Mouse (Mus musculus): ENCODE data around the gene Cdh1. TPM values are rescaled to one million over a fixed set of nuclear protein-coding genes. Genes with fewer than 3 reads are reported as not detected.

Gene Cdh1
- polyA plus RNA-seq, 1 experiment from 2014 or later: 1.7 TPM

DNA sequence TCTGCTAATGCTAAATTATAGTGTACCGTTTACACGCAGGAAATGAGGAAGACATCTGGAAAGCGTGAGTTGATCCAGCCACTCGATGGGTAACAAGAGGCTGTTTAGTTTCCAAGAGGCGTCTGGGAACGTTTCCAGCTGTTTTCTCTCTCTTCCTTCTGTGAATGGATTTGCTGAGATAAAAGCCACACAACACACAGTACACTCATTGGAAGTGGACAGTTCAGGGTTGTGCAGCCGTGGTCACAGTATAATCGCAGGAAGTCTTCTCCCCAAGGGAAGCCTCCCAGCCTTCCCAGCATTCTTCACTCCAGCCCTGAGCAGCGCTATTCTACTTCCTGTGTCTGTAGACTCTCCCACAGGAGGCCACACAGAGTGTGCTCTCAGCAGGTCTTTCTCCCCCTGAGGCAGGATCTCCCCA, 101.8 kb downstream of the Cdh1 start:
- WGBS (ENCODE audit: insufficient replicate concordance): 47% methylated on average over 9 of the region's 9 CpGs
- no peak overlapping the region for H3K9ac ChIP-seq (ENCODE audit: low read depth, low read length)
- no peaks in the 10 kb centered on the region for H3K27me3 ChIP-seq (ENCODE audit: control insufficient read depth, insufficient read depth, low read length)
- no peak overlapping the region for H3K4me2 ChIP-seq
- ATAC-seq (replicated peaks; ENCODE audit: insufficient number of reproducible peaks, low FRiP score, low TSS enrichment): peak; percentile 72
- peak overlapping the region; percentile 79 for H3K27ac ChIP-seq (ENCODE audit: low read depth, low read length)
- peaks cover 7% of the 10 kb centered on the region; the same call in 1 of the 2 replicates for H3K36me3 ChIP-seq (ENCODE audit: control insufficient read depth, insufficient read depth, low read length)
- H3K4me1 ChIP-seq (ENCODE audit: control insufficient read depth, insufficient read depth, low read length): no peaks in the 10 kb centered on the region; the same call in 1 of the 2 replicates
- no peaks in the 10 kb centered on the region for H3K9me3 ChIP-seq (replicated peaks; ENCODE audit: control insufficient read depth, low read length)
- H3K4me3 ChIP-seq (ENCODE audit: low read depth, low read length): no peak overlapping the region

DNA sequence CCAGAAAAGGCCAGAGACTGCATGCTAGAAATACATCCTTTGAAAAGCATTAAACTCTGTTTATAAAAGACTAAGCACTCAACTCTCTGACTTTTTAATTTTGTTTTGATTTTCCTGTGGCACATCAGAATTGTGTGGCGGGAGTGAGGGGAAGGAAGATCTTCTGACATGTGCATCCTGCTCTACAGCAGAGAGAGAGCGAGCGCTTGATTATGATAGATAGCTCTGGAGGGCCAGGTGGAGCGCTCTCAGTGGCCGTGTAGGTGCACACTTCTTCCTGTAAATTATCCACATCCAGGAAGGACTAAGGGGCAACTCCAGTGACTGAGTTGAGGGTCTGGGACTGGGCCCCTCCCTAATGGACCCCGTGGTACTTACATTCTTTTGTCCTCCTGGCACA, 103.0 kb downstream of the Cdh1 start:
- H3K4me2 ChIP-seq: no peak overlapping the region
- no peak for ATAC-seq (replicated peaks; ENCODE audit: insufficient number of reproducible peaks, low FRiP score, low TSS enrichment)
- no peak overlapping the region for H3K4me3 ChIP-seq (ENCODE audit: low read depth, low read length)
- no peaks in the 10 kb centered on the region for H3K36me3 ChIP-seq (ENCODE audit: control insufficient read depth, insufficient read depth, low read length)
- 78% methylated on average over 6 of the region's 6 CpGs for WGBS (ENCODE audit: insufficient replicate concordance)
- H3K27ac ChIP-seq (ENCODE audit: low read depth, low read length): no peak overlapping the region
- H3K9me3 ChIP-seq (replicated peaks; ENCODE audit: control insufficient read depth, low read length): no peaks in the 10 kb centered on the region
- no peaks in the 10 kb centered on the region for H3K27me3 ChIP-seq (ENCODE audit: control insufficient read depth, insufficient read depth, low read length)
- no peak overlapping the region for H3K9ac ChIP-seq (ENCODE audit: low read depth, low read length)
- no peaks in the 10 kb centered on the region; the same call in 1 of the 2 replicates for H3K4me1 ChIP-seq (ENCODE audit: control insufficient read depth, insufficient read depth, low read length)

DNA sequence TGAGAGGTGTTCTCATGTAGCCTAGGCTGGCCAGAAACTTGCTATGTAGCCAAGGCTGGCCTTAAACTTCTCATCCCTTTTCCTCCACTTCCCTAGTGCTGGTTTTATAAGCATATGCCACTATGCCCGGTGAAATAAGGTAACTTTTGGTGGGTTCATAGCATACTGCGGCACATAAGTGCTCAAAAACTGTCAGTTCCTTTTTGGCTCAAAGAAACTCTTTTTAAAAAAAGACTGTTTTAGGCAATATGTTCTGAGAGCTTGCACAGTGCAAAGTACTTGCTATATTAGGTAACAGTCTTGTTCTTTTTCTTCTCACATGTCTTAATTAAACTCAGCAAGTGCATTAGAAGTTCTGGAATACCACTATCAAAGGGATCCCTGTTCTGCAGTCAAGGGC, 106.9 kb downstream of the Cdh1 start:
- no peak overlapping the region for H3K4me2 ChIP-seq
- no peak overlapping the region for H3K27ac ChIP-seq (ENCODE audit: low read depth, low read length)
- peaks cover 8% of the 10 kb centered on the region; the same call in 1 of the 2 replicates for H3K4me1 ChIP-seq (ENCODE audit: control insufficient read depth, insufficient read depth, low read length)
- no peak overlapping the region for H3K9ac ChIP-seq (ENCODE audit: low read depth, low read length)
- H3K4me3 ChIP-seq (ENCODE audit: low read depth, low read length): no peak overlapping the region
- no peaks in the 10 kb centered on the region for H3K9me3 ChIP-seq (replicated peaks; ENCODE audit: control insufficient read depth, low read length)
- H3K27me3 ChIP-seq (ENCODE audit: control insufficient read depth, insufficient read depth, low read length): no peaks in the 10 kb centered on the region
- no peaks in the 10 kb centered on the region for H3K36me3 ChIP-seq (ENCODE audit: control insufficient read depth, insufficient read depth, low read length)
- no peak for ATAC-seq (replicated peaks; ENCODE audit: insufficient number of reproducible peaks, low FRiP score, low TSS enrichment)
- WGBS (ENCODE audit: insufficient replicate concordance): 93% methylated on average over 2 of the region's 2 CpGs

DNA sequence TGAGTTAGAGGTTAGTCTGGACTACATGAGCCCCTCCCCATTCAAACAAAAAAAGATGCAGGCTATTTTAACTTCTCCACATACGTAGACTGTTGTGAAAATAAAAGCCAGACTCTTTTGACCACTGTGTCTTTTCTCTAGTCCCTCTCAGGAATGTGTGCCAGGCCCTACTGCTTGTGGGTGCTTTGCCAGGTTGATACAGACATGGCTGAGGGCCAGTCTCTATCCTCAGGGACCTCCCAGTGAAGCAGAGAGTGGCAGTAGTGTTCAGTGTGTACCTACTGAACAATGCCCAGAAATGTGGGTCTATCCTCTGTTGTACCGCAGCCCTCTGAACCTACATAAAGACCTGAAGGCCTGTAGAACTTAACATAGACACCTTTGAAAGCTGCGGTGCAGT, 109.3 kb downstream of the Cdh1 start:
- H3K4me3 ChIP-seq (ENCODE audit: low read depth, low read length): no peak overlapping the region
- 82% methylated on average over 3 of the region's 3 CpGs for WGBS (ENCODE audit: insufficient replicate concordance)
- H3K36me3 ChIP-seq (ENCODE audit: control insufficient read depth, insufficient read depth, low read length): no peaks in the 10 kb centered on the region
- H3K4me1 ChIP-seq (ENCODE audit: control insufficient read depth, insufficient read depth, low read length): peaks cover 8% of the 10 kb centered on the region; the same call in 1 of the 2 replicates
- H3K9me3 ChIP-seq (replicated peaks; ENCODE audit: control insufficient read depth, low read length): no peaks in the 10 kb centered on the region
- H3K4me2 ChIP-seq: no peak overlapping the region
- no peak overlapping the region for H3K9ac ChIP-seq (ENCODE audit: low read depth, low read length)
- ATAC-seq (replicated peaks; ENCODE audit: insufficient number of reproducible peaks, low FRiP score, low TSS enrichment): no peak
- no peak overlapping the region for H3K27ac ChIP-seq (ENCODE audit: low read depth, low read length)
- no peaks in the 10 kb centered on the region for H3K27me3 ChIP-seq (ENCODE audit: control insufficient read depth, insufficient read depth, low read length)

DNA sequence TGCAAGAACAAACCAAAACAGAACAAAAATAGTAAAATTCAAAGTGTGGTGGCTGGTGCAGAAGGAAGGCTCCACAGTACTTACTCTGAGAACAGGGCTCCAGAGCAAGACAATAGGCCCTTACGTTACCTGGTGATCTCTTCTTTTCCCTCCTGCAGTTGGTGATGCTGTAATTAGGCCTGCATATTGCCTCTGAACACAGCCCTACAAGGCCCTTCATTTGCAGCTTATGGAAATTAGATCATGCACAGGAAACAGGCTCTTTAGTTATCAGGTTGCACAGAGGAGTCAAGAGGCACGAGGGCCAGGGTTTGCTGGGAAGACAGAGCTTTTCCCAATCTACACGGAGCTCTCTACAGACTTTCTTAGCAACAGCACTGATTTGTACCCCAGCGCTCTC, 111.1 kb downstream of the Cdh1 start:
- Histone ChIP-seq H3K27ac (ENCODE audit: low read depth, low read length) (peak overlapping the region; percentile 84), H3K4me3 (ENCODE audit: low read depth, low read length) (no peak overlapping the region), H3K4me2 (no peak overlapping the region), H3K9me3 (replicated peaks; ENCODE audit: control insufficient read depth, low read length) (no peaks in the 10 kb centered on the region), H3K9ac (ENCODE audit: low read depth, low read length) (no peak overlapping the region), H3K4me1 (ENCODE audit: control insufficient read depth, insufficient read depth, low read length) (peaks cover 12% of the 10 kb centered on the region), H3K36me3 (ENCODE audit: control insufficient read depth, insufficient read depth, low read length) (no peaks in the 10 kb centered on the region), H3K27me3 (ENCODE audit: control insufficient read depth, insufficient read depth, low read length) (no peaks in the 10 kb centered on the region)
- WGBS (ENCODE audit: insufficient replicate concordance): 48% methylated on average over 4 of the region's 4 CpGs
- no peak for ATAC-seq (replicated peaks; ENCODE audit: insufficient number of reproducible peaks, low FRiP score, low TSS enrichment)

DNA sequence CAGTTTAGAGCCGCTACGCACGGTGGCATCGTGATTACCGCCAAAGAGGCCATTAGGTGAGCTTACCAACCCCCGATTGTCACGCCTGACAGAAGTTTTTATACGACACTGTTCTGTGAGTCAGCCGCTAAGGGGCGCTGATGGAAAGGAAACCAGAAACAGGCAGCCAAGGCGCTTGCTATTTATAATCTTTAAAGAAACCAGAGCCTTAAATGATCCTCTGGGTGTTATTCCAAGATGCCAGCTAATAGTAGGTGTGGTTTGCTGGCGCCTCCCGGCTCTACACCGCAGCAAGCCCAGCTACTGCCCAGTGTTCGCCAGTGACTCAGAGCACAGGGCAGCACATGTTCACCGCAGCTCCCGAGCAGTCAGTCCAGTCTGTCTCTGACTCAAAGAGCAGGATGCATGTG, 114.9 kb downstream of the Cdh1 start:
- ATAC-seq (replicated peaks; ENCODE audit: insufficient number of reproducible peaks, low FRiP score, low TSS enrichment): no peak
- Histone ChIP-seq H3K27ac (ENCODE audit: low read depth, low read length) (peak overlapping the region; percentile 35; the same call in 1 of the 2 replicates), H3K4me3 (ENCODE audit: low read depth, low read length) (no peak overlapping the region), H3K4me2 (peak overlapping the region; percentile 54), H3K36me3 (ENCODE audit: control insufficient read depth, insufficient read depth, low read length) (no peaks in the 10 kb centered on the region), H3K9me3 (replicated peaks; ENCODE audit: control insufficient read depth, low read length) (no peaks in the 10 kb centered on the region), H3K27me3 (ENCODE audit: control insufficient read depth, insufficient read depth, low read length) (no peaks in the 10 kb centered on the region), H3K9ac (ENCODE audit: low read depth, low read length) (0 out of 2 replicates have a peak overlapping the region, but pooled peaks have one; percentile 10), H3K4me1 (ENCODE audit: control insufficient read depth, insufficient read depth, low read length) (peaks cover 12% of the 10 kb centered on the region)
- WGBS (ENCODE audit: insufficient replicate concordance): 23% methylated on average over 17 of the region's 17 CpGs

Other genes with a start within 250 kb of the Cdh1 start
- gene Zfp90, start 188.0 kb upstream of the Cdh1 start, polyA plus RNA-seq (2014; fragmentation: Nextera tagmentation; extraction: Ambion mirVana): 13.2 and 16.8 TPM in 2 replicates
- not detected in 2 replicates for gene 6030452D12Rik, start 102.8 kb upstream of the Cdh1 start, polyA plus RNA-seq (2014; fragmentation: Nextera tagmentation; extraction: Ambion mirVana)
- 17.8 and 22.5 TPM in 2 replicates for gene Cdh3, start 92.5 kb upstream of the Cdh1 start, polyA plus RNA-seq (2014; fragmentation: Nextera tagmentation; extraction: Ambion mirVana)
- 6.9 and 7.6 TPM in 2 replicates for gene Gm10073, start 29.9 kb upstream of the Cdh1 start, polyA plus RNA-seq (2014; fragmentation: Nextera tagmentation; extraction: Ambion mirVana)
- 5.1 and 5.9 TPM in 2 replicates for gene Tango6, start 79.7 kb downstream of the Cdh1 start, polyA plus RNA-seq (2014; fragmentation: Nextera tagmentation; extraction: Ambion mirVana)